Comparison of ENCODE assay signal across 15 mouse cellular contexts in the genomic region with DNA sequence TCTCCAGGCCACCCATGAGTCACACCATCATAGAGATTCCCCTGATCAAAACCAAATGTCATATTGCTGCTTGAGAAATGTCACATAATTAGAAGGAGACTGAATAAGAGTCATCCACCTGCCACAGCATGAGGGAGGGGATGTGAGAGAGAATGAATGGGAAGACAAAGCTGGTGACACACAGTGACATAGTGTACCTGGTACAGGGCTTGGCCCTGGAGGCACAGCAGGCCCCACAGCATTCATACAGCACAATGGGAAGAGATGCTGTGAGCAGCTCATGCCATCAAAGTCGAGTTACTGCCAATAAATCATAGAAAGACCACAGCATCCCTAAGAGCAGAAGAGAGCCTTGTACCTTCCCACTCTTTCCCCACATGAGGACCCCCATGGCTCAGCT.
"Had no signal": no experiment of that assay in that cellular context is flagged by ENCODE, and none has a peak within 500 bp of the region (broad histone marks: within the 10 kb centered on the region; RNA-seq: fewer than 3 reads in every experiment).

No protein-coding gene starts in this region.

- H3K27me3 ChIP-seq: limb, embryonic 12.5 days; liver, embryonic 13.5 days; lung, embryonic 15.5 days had no signal

- DNase-seq: kidney, adult 9 months; kidney, postnatal 4 days; liver; liver, embryonic 13.5 days; liver, postnatal 0 days; lung, postnatal 14 days; right cerebral cortex, adult 18-20 months; right cerebral cortex, postnatal 25 days; thymus, adult 2 months; thymus, postnatal 25 days had no signal

- ATAC-seq: liver, postnatal 0 days had no signal

- H3K27ac ChIP-seq: kidney, postnatal 0 days; layer of hippocampus, adult 2 months; limb, embryonic 12.5 days; liver, embryonic 13.5 days; lung, embryonic 15.5 days; macrophage had no signal

- H3K9ac ChIP-seq: limb, embryonic 12.5 days; liver, embryonic 13.5 days; liver, postnatal 0 days; lung, embryonic 15.5 days had no signal

- H3K4me2 ChIP-seq: limb, embryonic 12.5 days; liver, embryonic 13.5 days; lung, embryonic 15.5 days had no signal

- H3K36me3 ChIP-seq: limb, embryonic 12.5 days; liver, embryonic 13.5 days; lung, embryonic 15.5 days had no signal

- H3K4me3 ChIP-seq: layer of hippocampus, adult 2 months; limb, embryonic 12.5 days; liver, embryonic 13.5 days; lung, embryonic 15.5 days had no signal

- H3K9me3 ChIP-seq: limb, embryonic 12.5 days; liver, embryonic 13.5 days; lung, embryonic 15.5 days had no signal

- H3K4me1 ChIP-seq: limb, embryonic 12.5 days; liver, embryonic 13.5 days; lung, embryonic 15.5 days had no signal
